10 mouse cellular contexts compared by ENCODE assay signal in genomic region chr9:57162496-57162895, GRCm38 (mm10). TPM values are rescaled to one million over a fixed set of nuclear protein-coding genes. Genes with fewer than 3 reads are reported as not detected.
A peak's percentile ranks its signal among the peaks of the same experiment; 100 is the strongest.
DNase-seq lines count a peak whose midpoint lies in the region; TF ChIP-seq lines count a peak whose summit lies in the region.
"Had no signal": no experiment of that assay in that cellular context is flagged by ENCODE, and none has a peak within 500 bp of the region (broad histone marks: within the 10 kb centered on the region; RNA-seq: fewer than 3 reads in every experiment).

No protein-coding gene starts in this region.

- 5% methylated on average over 3 of the region's 3 CpGs for WGBS in thymus, adult 2 months

- peak; percentile 36; the same call in 1 of the 2 replicates for TF ChIP-seq CTCF in gastrocnemius, adult 2 months (IDR thresholded peaks at IDR 0.05)
- no peak for TF ChIP-seq CTCF in thymus, adult 2 months (IDR thresholded peaks at IDR 0.05; ENCODE audit: borderline replicate concordance, control insufficient read depth, extremely low read depth, insufficient read depth, low read length, poor library complexity)

- no peak for DNase-seq in gastrocnemius, adult 2 months
- no peak for DNase-seq in gastrocnemius, postnatal 4 days (ENCODE audit: low spot score in 2 of 2)
- peak; percentile 7 for DNase-seq in thymus, postnatal 4 days
- no peak for DNase-seq in thymus, adult 2 months
- DNase-seq in kidney, postnatal 14 days: peak; percentile 35
- no peak for DNase-seq in right cerebral cortex, postnatal 25 days
- no peak for DNase-seq in left cerebral cortex, adult 8-10 months (ENCODE audit: low spot score in 2 of 2)
- no peak for DNase-seq in gastrocnemius, postnatal 14 days
- DNase-seq: thymus, adult 18-20 months had no signal

- no peaks in the 10 kb centered on the region for H3K27me3 ChIP-seq in thymus, adult 2 months (ENCODE audit: control insufficient read depth, insufficient read depth, low read length)
- H3K27me3 ChIP-seq: embryonic facial prominence, embryonic 15.5 days had no signal

- no peak for TF ChIP-seq POLR2A in thymus, adult 2 months (IDR thresholded peaks at IDR 0.05; ENCODE audit: control insufficient read depth, extremely low read depth, insufficient read depth, low read length, poor library complexity)

- H3K27ac ChIP-seq in gastrocnemius, adult 2 months: no peak overlapping the region
- H3K27ac ChIP-seq in thymus, adult 2 months (ENCODE audit: control insufficient read depth, insufficient read depth, low read length): no peak overlapping the region
- H3K27ac ChIP-seq: embryonic facial prominence, embryonic 15.5 days had no signal

- no peaks in the 10 kb centered on the region for H3K36me3 ChIP-seq in thymus, adult 2 months (ENCODE audit: control insufficient read depth, insufficient read depth, low read length)
- H3K36me3 ChIP-seq: embryonic facial prominence, embryonic 15.5 days had no signal

- intact Hi-C loops in gastrocnemius, adult 2 months (cut with DNase I): no loop called here
- intact Hi-C loops in gastrocnemius, postnatal 14 days (cut with DNase I; ENCODE audit: low total_unique reads): loop anchor here (10.0 kb wide), 1 partner anchor 52 kb away; no protein-coding TSS in a partner anchor

- no peak overlapping the region for H3K4me3 ChIP-seq in gastrocnemius, adult 2 months
- no peak overlapping the region for H3K4me3 ChIP-seq in thymus, adult 2 months (ENCODE audit: control insufficient read depth, insufficient read depth, low read length)
- H3K4me3 ChIP-seq: embryonic facial prominence, embryonic 15.5 days had no signal

- peaks cover 6% of the 10 kb centered on the region for H3K4me1 ChIP-seq in thymus, adult 2 months (replicated peaks; ENCODE audit: control insufficient read depth, insufficient read depth, low read length)

RNA-seq across cellular contexts. Expression of gene Commd4, which starts 4.4 kb away (rescaled TPM):
- 10 to 100 TPM; 26.3 to 27.1 TPM for total RNA-seq in gastrocnemius, adult 2 months (2021)
- total RNA-seq in gastrocnemius, postnatal 4 days (2021): 10 to 100 TPM; 38.8 to 40.9 TPM
- 318 and 366 TPM in 2 replicates for polyA plus RNA-seq in thymus, adult 2 months (2012; rRNA removed)
- total RNA-seq in left cerebral cortex, adult 8-10 months (2022): 100 to 1,000 TPM in 1 of 4 experiments, 10 to 100 TPM in 3; 86.3 to 104 (median 93.7) TPM
- 10 to 100 TPM; 22.1 to 24.4 TPM for total RNA-seq in gastrocnemius, postnatal 14 days (2021)

RNA-seq across cellular contexts. Expression of gene Neil1, which starts 14.4 kb away (rescaled TPM):
- total RNA-seq in gastrocnemius, adult 2 months (2021): 1 to 10 TPM; 4.8 to 7.3 TPM
- total RNA-seq in gastrocnemius, postnatal 4 days (2021): 1 to 10 TPM; 3.7 to 4.5 TPM
- polyA plus RNA-seq in thymus, adult 2 months (2012; rRNA removed): 47.2 and 49.1 TPM in 2 replicates
- 10 to 100 TPM in 2 of 4 experiments, 1 to 10 TPM in 2; 7.9 to 11.9 (median 9.5) TPM for total RNA-seq in left cerebral cortex, adult 8-10 months (2022)
- total RNA-seq in gastrocnemius, postnatal 14 days (2021): 1 to 10 TPM; 4.7 to 5.6 TPM

RNA-seq across cellular contexts. Expression of gene Man2c1, which starts 32.0 kb away (rescaled TPM):
- total RNA-seq in gastrocnemius, adult 2 months (2021): 10 to 100 TPM; 30.9 to 35.6 TPM
- total RNA-seq in gastrocnemius, postnatal 4 days (2021): 10 to 100 TPM; 67.1 to 81.6 TPM
- polyA plus RNA-seq in thymus, adult 2 months (2012; rRNA removed): 230 and 269 TPM in 2 replicates
- 100 to 1,000 TPM; 116 to 162 (median 135) TPM for total RNA-seq in left cerebral cortex, adult 8-10 months (2022)
- total RNA-seq in gastrocnemius, postnatal 14 days (2021): 10 to 100 TPM; 32.8 to 36.2 TPM

Comparison
In these comparisons a context has a peak if more than half of its experiments do, and no peak if none do; other contexts are left out.
1. DNase-seq: peak in thymus, postnatal 4 days (single experiment) and kidney, postnatal 14 days (single experiment); none in gastrocnemius, adult 2 months (single experiment), gastrocnemius, postnatal 4 days (0 of 2), thymus, adult 2 months (single experiment), right cerebral cortex, postnatal 25 days (single experiment), left cerebral cortex, adult 8-10 months (0 of 2) and gastrocnemius, postnatal 14 days (single experiment).